Mouse (Mus musculus) hindbrain, embryonic 10.5 days (tissue): Measurements from ENCODE around the gene Eif1ax. TPM values are rescaled to one million over a fixed set of nuclear protein-coding genes. Genes with fewer than 3 reads are reported as not detected.

Source experiments
- polyA plus RNA-seq: library from polyadenylated mRNA; unstranded; fragments of >200 nt; fragmentation: Nextera tagmentation; extraction: Ambion mirVana; gene quantifications from 2 replicates; pipeline ENCODE4 v1.2.1, GENCODE M21; 2016

The Eif1ax gene
- polyA plus RNA-seq, 1 experiment from 2014 or later, result 154 TPM

Other genes starting within 250 kb of the Eif1ax start
- 3.1 and 4.4 TPM in 2 replicates for gene Rps6ka3, start 161.9 kb upstream of the Eif1ax start, polyA plus RNA-seq
- gene Map7d2, start 42.4 kb downstream of the Eif1ax start, polyA plus RNA-seq, result 11.2 and 12.8 TPM in 2 replicates
- 18.8 and 24.5 TPM in 2 replicates for gene Bclaf3, start 154.5 kb downstream of the Eif1ax start, polyA plus RNA-seq